Mouse (Mus musculus) lung, postnatal 0 days (tissue): ENCODE results near the gene Ythdf2. TPM values are rescaled to one million over a fixed set of nuclear protein-coding genes. Genes with fewer than 3 reads are reported as not detected.

Source experiments
- ATAC-seq: fragments of 200-750 bp; cut with Nextera tagmentation; 2 replicates; pipeline ENCODE4 v1.8.0; 2017; ENCODE audit warnings: moderate library complexity
- DNase-seq: peaks from one replicate; pipeline ENCODE4 v3.0.0-alpha.2; 2016; ENCODE audit warnings: low spot score
- H3K27ac ChIP-seq: fragments of 300-500 bp; sonication (generic); 2 replicates; pipeline ENCODE4 v1.5.1; 2014; ENCODE audit warnings: antibody characterized with exemption, mild to moderate bottlenecking, low read length, mixed read lengths
- H3K27me3 ChIP-seq: fragments of 300-500 bp; sonication (generic); replicated peaks from 2 replicates; pipeline ENCODE4 v1.6.1; 2014; ENCODE audit warnings: low read length, mixed read lengths; ENCODE audit not compliant: insufficient read depth
- H3K36me3 ChIP-seq: fragments of 300-500 bp; sonication (generic); 2 replicates; pipeline ENCODE4 v1.6.1; 2014; ENCODE audit warnings: low read length, mixed read lengths; ENCODE audit not compliant: insufficient read depth
- H3K4me1 ChIP-seq: fragments of 300-500 bp; sonication (generic); 2 replicates; pipeline ENCODE4 v1.6.1; 2014; ENCODE audit warnings: antibody characterized with exemption, low read depth, low read length, mixed read lengths; ENCODE audit not compliant: insufficient read depth
- H3K4me2 ChIP-seq: fragments of 300-500 bp; sonication (generic); replicated peaks from 2 replicates; pipeline ENCODE4 v1.6.1; 2014; ENCODE audit warnings: low read depth, mild to moderate bottlenecking, low read length, moderate library complexity, mixed read lengths
- H3K4me3 ChIP-seq: fragments of 300-500 bp; sonication (generic); 2 replicates; pipeline ENCODE4 v1.5.1; 2014; ENCODE audit warnings: low read depth, low read length
- H3K9ac ChIP-seq: fragments of 300-500 bp; sonication (generic); replicated peaks from 2 replicates; pipeline ENCODE4 v1.6.1; 2014; ENCODE audit warnings: low read depth, mild to moderate bottlenecking
- H3K9me3 ChIP-seq: fragments of 300-500 bp; sonication (generic); 2 replicates; pipeline ENCODE4 v1.6.1; 2016; ENCODE audit warnings: low read length, mixed read lengths
- CTCF ChIP-seq: IDR thresholded peaks from 2 replicates; pipeline ENCODE4 v1.5.1; 2016; ENCODE audit warnings: antibody characterized with exemption, mild to moderate bottlenecking
- EP300 ChIP-seq: IDR thresholded peaks from 2 replicates; pipeline ENCODE4 v1.6.1; 2016; ENCODE audit warnings: antibody characterized with exemption, mild to moderate bottlenecking, control low read depth
- WGBS: fragments of 180-500 bp; shearing (Covaris S2); extraction: QIAGEN DNeasy Blood & Tissue Kit; methylation state at CpG from one replicate; pipeline ENCODE4 v1.1.7; 2014; 5-methylcytosine and 5-hydroxymethylcytosine counted together
- polyA plus RNA-seq: library from polyadenylated mRNA; unstranded; fragments of >200 nt; fragmentation: Nextera tagmentation; extraction: Ambion mirVana; gene quantifications from 2 replicates; pipeline ENCODE4 v1.2.1, GENCODE M21; 2015

The Ythdf2 gene
- polyA plus RNA-seq, 1 experiment from 2014 or later: 55.3 TPM

DNA sequence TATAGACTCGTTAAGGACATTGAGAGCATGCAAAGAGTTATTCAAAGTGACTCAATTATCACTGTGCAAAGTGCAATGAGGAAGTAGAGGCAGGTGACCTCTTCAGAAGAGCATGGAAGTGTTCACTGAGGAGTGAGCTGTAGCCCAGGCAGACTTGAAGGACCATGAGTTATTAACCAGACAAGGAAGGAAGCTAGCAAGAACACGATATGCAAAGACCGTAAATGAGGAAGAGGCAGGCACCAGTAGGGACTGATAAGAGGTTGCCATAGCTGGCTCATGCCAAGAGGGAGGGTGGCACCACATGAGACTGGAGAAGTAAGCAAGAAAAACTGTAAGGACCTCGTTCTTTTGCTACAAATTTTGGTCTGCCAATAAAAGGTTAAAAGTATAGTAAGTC is 2.7 kb upstream of the Ythdf2 start:
- H3K4me3 ChIP-seq: no peak overlapping the region
- DNase-seq (peak; percentile 90), ATAC-seq (peak; percentile 53)
- peak; percentile 87 for TF ChIP-seq EP300
- no peak for TF ChIP-seq CTCF
- no peak overlapping the region for H3K9ac ChIP-seq
- no peaks in the 10 kb centered on the region for H3K9me3 ChIP-seq
- 0 out of 2 replicates have a peak, but pooled peaks cover 2% of the 10 kb centered on the region for H3K4me1 ChIP-seq
- H3K36me3 ChIP-seq: no peaks in the 10 kb centered on the region
- peak overlapping the region; percentile 62; the same call in 1 of the 2 replicates for H3K27ac ChIP-seq
- no peak overlapping the region for H3K4me2 ChIP-seq
- 35% methylated on average over 4 of the region's 4 CpGs for WGBS
- H3K27me3 ChIP-seq: no peaks in the 10 kb centered on the region

DNA sequence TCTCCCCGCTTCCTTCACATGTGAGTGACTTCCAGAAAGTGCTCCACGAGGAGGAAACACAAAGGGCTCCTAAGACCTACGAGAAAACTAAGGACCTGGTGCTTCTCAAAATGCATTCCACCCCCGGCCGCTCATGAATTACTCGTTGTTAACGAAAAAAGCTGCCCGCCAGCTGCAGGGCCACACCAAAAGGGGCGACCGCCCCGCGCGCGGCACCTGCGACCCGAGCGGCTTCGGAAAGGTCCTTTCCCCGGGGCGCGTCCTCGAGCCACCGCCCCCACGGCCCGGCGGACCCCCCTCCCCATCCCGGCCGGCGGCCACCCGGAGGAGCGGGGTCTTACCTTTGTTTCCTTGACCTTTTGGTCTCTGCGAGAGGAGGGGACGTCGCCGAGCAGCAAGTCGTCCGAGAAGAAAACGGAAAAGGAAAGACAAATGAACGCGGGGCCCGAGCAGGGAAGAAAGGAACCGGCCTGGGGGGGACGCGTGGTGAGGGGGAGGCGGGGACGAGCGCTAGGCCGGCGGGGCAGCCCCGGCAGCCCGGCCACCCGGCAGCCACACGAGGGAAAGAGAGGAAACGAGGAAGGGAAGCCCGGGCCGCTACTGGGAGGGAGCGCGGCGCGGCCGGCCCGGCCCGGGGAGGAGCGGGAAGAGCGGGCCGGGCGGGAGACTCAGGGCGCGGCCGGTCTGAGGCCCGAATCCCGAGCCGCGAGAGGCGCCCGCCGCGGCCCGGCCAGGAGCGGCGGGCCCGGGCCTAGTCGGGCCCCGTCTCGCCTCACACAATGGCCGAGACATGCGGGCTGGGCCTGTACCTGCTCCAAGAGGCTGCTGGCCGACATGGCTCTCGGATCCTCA is 786 bp downstream of the Ythdf2 start:
- TF ChIP-seq EP300: no peak
- TF ChIP-seq CTCF: no peak
- ATAC-seq (peak; percentile 62), DNase-seq (peak; percentile 50)
- Histone ChIP-seq H3K27me3 (no peaks in the 10 kb centered on the region), H3K36me3 (no peaks in the 10 kb centered on the region), H3K4me1 (0 out of 2 replicates have a peak, but pooled peaks cover 2% of the 10 kb centered on the region), H3K27ac (peak overlapping the region; percentile 96), H3K9me3 (no peaks in the 10 kb centered on the region), H3K4me2 (peak overlapping the region; percentile 89), H3K4me3 (peak overlapping the region; percentile 88), H3K9ac (peak overlapping the region; percentile 93)
- WGBS: under 1% methylated on average over 60 of the region's 89 CpGs

DNA sequence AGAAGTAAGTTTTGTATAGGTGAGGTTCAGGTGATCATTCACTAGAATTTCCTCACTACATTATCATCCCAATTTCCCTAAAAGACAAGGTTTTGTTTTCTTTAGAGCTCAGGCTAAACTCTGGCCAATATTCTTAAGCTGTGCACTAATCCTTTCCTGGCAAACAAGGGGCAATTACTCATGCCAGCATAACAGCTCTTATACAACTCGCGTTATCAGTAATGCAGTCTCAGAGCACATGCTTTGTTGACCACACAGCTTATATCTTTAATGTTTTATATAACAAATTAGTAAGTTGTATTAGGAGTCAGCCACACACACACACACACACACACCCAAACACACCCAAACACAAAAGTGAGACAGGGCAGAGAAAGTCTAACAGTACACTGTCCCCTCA is 1.8 kb downstream of the Ythdf2 start:
- Histone ChIP-seq H3K27me3 (no peaks in the 10 kb centered on the region), H3K27ac (no peak overlapping the region), H3K4me1 (0 out of 2 replicates have a peak, but pooled peaks cover 2% of the 10 kb centered on the region), H3K9me3 (no peaks in the 10 kb centered on the region), H3K9ac (0 out of 2 replicates have a peak overlapping the region, but pooled peaks have one; percentile 5), H3K36me3 (no peaks in the 10 kb centered on the region), H3K4me3 (peak overlapping the region; percentile 88), H3K4me2 (peak overlapping the region; percentile 89)
- ATAC-seq: no peak
- 7% methylated on average over 2 of the region's 2 CpGs for WGBS
- peak; percentile 35 for DNase-seq
- TF ChIP-seq CTCF (no peak), EP300 (no peak)

DNA sequence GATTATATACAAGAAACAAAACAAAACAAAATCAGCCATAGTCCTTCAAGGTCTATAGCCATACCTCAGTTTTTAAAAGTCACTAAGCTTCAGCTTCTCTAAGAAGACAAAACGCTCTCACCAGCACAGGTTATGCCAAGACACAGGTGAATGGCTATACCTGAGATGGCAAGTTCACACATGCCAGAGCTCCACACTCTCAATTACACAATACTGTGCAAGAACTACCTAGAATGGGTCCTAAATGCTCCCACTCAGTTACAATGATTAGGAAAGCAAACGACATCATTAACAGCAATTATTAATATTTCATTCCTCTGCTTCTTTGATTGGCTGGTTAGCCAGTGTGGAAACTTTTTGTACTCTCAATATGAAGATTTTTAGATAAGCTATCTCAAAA is 2.8 kb downstream of the Ythdf2 start:
- TF ChIP-seq CTCF (no peak), EP300 (no peak)
- Histone ChIP-seq H3K4me3 (no peak overlapping the region), H3K9ac (no peak overlapping the region), H3K27me3 (no peaks in the 10 kb centered on the region), H3K36me3 (peaks cover 6% of the 10 kb centered on the region; the same call in 1 of the 2 replicates), H3K4me2 (0 out of 2 replicates have a peak overlapping the region, but pooled peaks have one; percentile 5), H3K4me1 (0 out of 2 replicates have a peak, but pooled peaks cover 2% of the 10 kb centered on the region), H3K9me3 (no peaks in the 10 kb centered on the region), H3K27ac (no peak overlapping the region)
- WGBS: 70% methylated on average over 2 of the region's 2 CpGs
- DNase-seq (no peak), ATAC-seq (no peak)

DNA sequence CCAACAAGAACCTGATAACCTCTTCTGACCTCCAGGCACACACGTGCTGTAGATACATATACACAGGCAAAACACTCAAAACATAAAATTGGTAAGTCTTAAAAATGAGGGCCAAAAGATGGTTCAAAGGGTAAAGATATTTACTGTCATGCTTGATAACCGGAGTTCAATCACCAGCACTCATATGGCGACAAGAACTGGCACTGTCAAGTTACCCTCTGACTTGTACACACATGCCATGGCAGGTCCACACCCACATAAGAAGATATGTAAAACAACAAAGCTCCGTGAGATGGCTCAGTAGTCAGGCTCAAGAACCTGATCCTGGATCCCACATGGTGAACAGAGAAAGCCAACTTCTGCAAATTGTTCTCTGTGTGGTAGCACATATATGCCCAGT is 4.8 kb downstream of the Ythdf2 start:
- Histone ChIP-seq H3K27ac (no peak overlapping the region), H3K9me3 (no peaks in the 10 kb centered on the region), H3K4me1 (0 out of 2 replicates have a peak, but pooled peaks cover 2% of the 10 kb centered on the region), H3K36me3 (peaks cover 7% of the 10 kb centered on the region; the same call in 1 of the 2 replicates), H3K4me2 (no peak overlapping the region), H3K27me3 (no peaks in the 10 kb centered on the region), H3K9ac (no peak overlapping the region), H3K4me3 (no peak overlapping the region)
- TF ChIP-seq EP300: no peak
- TF ChIP-seq CTCF: no peak
- 72% methylated on average over 4 of the region's 4 CpGs for WGBS
- ATAC-seq (no peak), DNase-seq (no peak)

DNA sequence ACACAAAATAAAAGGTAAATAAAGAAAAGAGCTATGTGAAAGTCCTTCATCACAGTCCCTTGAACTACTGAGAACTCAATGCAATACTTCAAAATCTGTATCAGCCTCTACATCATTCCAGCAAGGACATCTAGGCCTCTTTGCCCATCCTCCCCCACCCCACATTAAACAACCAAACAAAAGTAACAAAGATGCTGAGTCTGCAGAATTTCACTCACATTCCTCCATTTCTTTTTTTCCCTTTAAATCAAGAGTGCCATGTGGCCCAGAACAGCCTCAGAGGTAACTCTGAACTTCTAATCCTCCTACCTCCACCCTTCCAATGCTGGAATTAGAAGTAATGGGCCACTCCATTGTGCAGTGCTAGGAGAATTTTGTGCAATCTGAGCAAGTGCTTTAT is 13.3 kb downstream of the Ythdf2 start:
- H3K4me1 ChIP-seq: peaks cover 5% of the 10 kb centered on the region; the same call in 1 of the 2 replicates
- H3K27ac ChIP-seq: 0 out of 2 replicates have a peak overlapping the region, but pooled peaks have one; percentile 38
- H3K4me3 ChIP-seq: no peak overlapping the region
- DNase-seq (no peak), ATAC-seq (no peak; the same call in 1 of the 2 replicates)
- no peak for TF ChIP-seq CTCF
- TF ChIP-seq EP300: no peak
- H3K36me3 ChIP-seq: no peaks in the 10 kb centered on the region
- no peaks in the 10 kb centered on the region for H3K27me3 ChIP-seq
- H3K9me3 ChIP-seq: no peaks in the 10 kb centered on the region
- H3K9ac ChIP-seq: no peak overlapping the region
- H3K4me2 ChIP-seq: no peak overlapping the region
